ENCODE assay signal across 28 mouse cellular contexts in genomic region chr7:49040163-49040562, GRCm38 (mm10).
DNase-seq lines count a peak whose midpoint lies in the region; ATAC-seq and TF ChIP-seq lines count a peak whose summit lies in the region.
"Had no signal": no experiment of that assay in that cellular context is flagged by ENCODE, and none has a peak within 500 bp of the region (broad histone marks: within the 10 kb centered on the region; RNA-seq: fewer than 3 reads in every experiment).

No protein-coding gene starts in this region.

- TF ChIP-seq CTCF in hindbrain, postnatal 0 days (IDR thresholded peaks at IDR 0.05; ENCODE audit: low read depth): no peak
- TF ChIP-seq CTCF in lung, embryonic 14.5 days (IDR thresholded peaks at IDR 0.05; ENCODE audit: low read depth): no peak
- no peak for TF ChIP-seq CTCF in lung, adult 2 months (IDR thresholded peaks at IDR 0.05; ENCODE audit: insufficient read depth, low read length)
- no peak for TF ChIP-seq CTCF in lung, postnatal 0 days (IDR thresholded peaks at IDR 0.05)

- no peak overlapping the region for H3K4me3 ChIP-seq in hindbrain, embryonic 10.5 days
- no peak overlapping the region for H3K4me3 ChIP-seq in hindbrain, postnatal 0 days (ENCODE audit: low read length)
- no peak overlapping the region for H3K4me3 ChIP-seq in lung, embryonic 14.5 days (ENCODE audit: low read depth, low read length)
- H3K4me3 ChIP-seq in lung, adult 2 months (replicated peaks; ENCODE audit: extremely low read depth, low read depth, low read length): no peak overlapping the region
- no peak overlapping the region for H3K4me3 ChIP-seq in lung, postnatal 0 days (ENCODE audit: low read depth, low read length)
- H3K4me3 ChIP-seq: embryonic facial prominence, embryonic 10.5 days; embryonic facial prominence, embryonic 13.5 days; erythroblast, embryonic 14.5 days; forebrain, embryonic 12.5 days; forebrain, embryonic 15.5 days; heart, embryonic 12.5 days; heart, embryonic 15.5 days; hindbrain, embryonic 15.5 days had no signal

- no peak for DNase-seq in hindbrain, embryonic 10.5 days (ENCODE audit: low spot score)
- DNase-seq in hindbrain, postnatal 0 days (ENCODE audit: low spot score): no peak
- DNase-seq in lung, embryonic 14.5 days: peak; percentile 72
- DNase-seq in lung, adult 2 months: no peak
- DNase-seq in lung, postnatal 0 days (ENCODE audit: low spot score): peak; percentile 81
- DNase-seq in lung, adult 18-20 months: no peak
- peak; percentile 37 for DNase-seq in lung, postnatal 10 days
- no peak for DNase-seq in retina, embryonic 14.5 days (ENCODE audit: low spot score)
- DNase-seq: adrenal gland, adult 8-10 months; adrenal gland, postnatal 25 days; cerebellum, adult 11-12 months; cerebellum, adult 8-10 months; cerebellum, postnatal 10 days; cerebellum, postnatal 36 days; embryo, embryonic 11 days; gastrocnemius, postnatal 25 days; heart, adult 18-20 months; heart, postnatal 10 days; heart, postnatal 36 days had no signal

- WGBS in hindbrain, embryonic 10.5 days: 73% methylated on average over 8 of the region's 8 CpGs
- 51% methylated on average over 8 of the region's 8 CpGs for WGBS in hindbrain, postnatal 0 days
- WGBS in lung, embryonic 14.5 days: 43% methylated on average over 8 of the region's 8 CpGs
- 71% methylated on average over 8 of the region's 8 CpGs for WGBS in lung, adult 2 months
- 60% methylated on average over 8 of the region's 8 CpGs for WGBS in lung, postnatal 0 days

- H3K9me3 ChIP-seq in hindbrain, embryonic 10.5 days: no peaks in the 10 kb centered on the region
- H3K9me3 ChIP-seq in hindbrain, postnatal 0 days (ENCODE audit: low read length): no peaks in the 10 kb centered on the region
- no peaks in the 10 kb centered on the region for H3K9me3 ChIP-seq in lung, embryonic 14.5 days (ENCODE audit: low read depth, low read length)
- H3K9me3 ChIP-seq in lung, postnatal 0 days (ENCODE audit: low read length): no peaks in the 10 kb centered on the region
- H3K9me3 ChIP-seq: embryonic facial prominence, embryonic 10.5 days; embryonic facial prominence, embryonic 13.5 days; forebrain, embryonic 12.5 days; forebrain, embryonic 15.5 days; heart, embryonic 12.5 days; heart, embryonic 15.5 days; hindbrain, embryonic 15.5 days had no signal

- H3K27me3 ChIP-seq in hindbrain, embryonic 10.5 days (ENCODE audit: insufficient read depth, poor library complexity, severe bottlenecking): peaks cover 6% of the 10 kb centered on the region; the same call in 1 of the 2 replicates
- no peaks in the 10 kb centered on the region for H3K27me3 ChIP-seq in hindbrain, postnatal 0 days (ENCODE audit: insufficient read depth, low read length)
- H3K27me3 ChIP-seq in lung, embryonic 14.5 days (ENCODE audit: insufficient read depth, low read length): no peaks in the 10 kb centered on the region
- H3K27me3 ChIP-seq in lung, postnatal 0 days (replicated peaks; ENCODE audit: insufficient read depth, low read length): no peaks in the 10 kb centered on the region
- H3K27me3 ChIP-seq: forebrain, embryonic 15.5 days; heart, embryonic 12.5 days; heart, embryonic 15.5 days; hindbrain, embryonic 15.5 days had no signal

- peaks cover 67% of the 10 kb centered on the region for H3K4me1 ChIP-seq in hindbrain, embryonic 10.5 days (replicated peaks)
- H3K4me1 ChIP-seq in hindbrain, postnatal 0 days (ENCODE audit: insufficient read depth, low read length): peaks cover 7% of the 10 kb centered on the region; the same call in 1 of the 2 replicates
- peaks cover 4% of the 10 kb centered on the region; the same call in 1 of the 2 replicates for H3K4me1 ChIP-seq in lung, embryonic 14.5 days (ENCODE audit: insufficient read depth)
- H3K4me1 ChIP-seq in lung, adult 2 months (ENCODE audit: control insufficient read depth, insufficient read depth, low read length): no peaks in the 10 kb centered on the region
- no peaks in the 10 kb centered on the region for H3K4me1 ChIP-seq in lung, postnatal 0 days (ENCODE audit: insufficient read depth, low read depth, low read length)
- H3K4me1 ChIP-seq: embryonic facial prominence, embryonic 13.5 days; forebrain, embryonic 15.5 days had no signal

- peak; percentile 77 for TF ChIP-seq EP300 in lung, postnatal 0 days (IDR thresholded peaks at IDR 0.05)

- 0 out of 2 replicates have a peak overlapping the region, but pooled peaks have one; percentile 36 for H3K27ac ChIP-seq in hindbrain, embryonic 10.5 days
- H3K27ac ChIP-seq in hindbrain, postnatal 0 days: no peak overlapping the region
- no peak overlapping the region for H3K27ac ChIP-seq in lung, embryonic 14.5 days (ENCODE audit: low read depth)
- no peak overlapping the region for H3K27ac ChIP-seq in lung, postnatal 0 days (ENCODE audit: low read length)
- H3K27ac ChIP-seq: embryonic facial prominence, embryonic 10.5 days; embryonic facial prominence, embryonic 13.5 days; forebrain, embryonic 12.5 days; forebrain, embryonic 15.5 days; heart, embryonic 15.5 days; hindbrain, embryonic 15.5 days had no signal

- no peak overlapping the region for H3K9ac ChIP-seq in hindbrain, postnatal 0 days (replicated peaks; ENCODE audit: low read length)
- no peak overlapping the region for H3K9ac ChIP-seq in lung, embryonic 14.5 days
- no peak overlapping the region for H3K9ac ChIP-seq in lung, postnatal 0 days (replicated peaks; ENCODE audit: low read depth)
- H3K9ac ChIP-seq: embryonic facial prominence, embryonic 13.5 days; forebrain, embryonic 12.5 days; forebrain, embryonic 15.5 days; heart, embryonic 12.5 days; heart, embryonic 15.5 days; hindbrain, embryonic 15.5 days had no signal

- TF ChIP-seq POLR2A in lung, adult 2 months (IDR thresholded peaks at IDR 0.05; ENCODE audit: borderline replicate concordance, extremely low read depth, low read depth, low read length): no peak

- H3K4me2 ChIP-seq in hindbrain, postnatal 0 days (ENCODE audit: low read depth, low read length): no peak overlapping the region
- H3K4me2 ChIP-seq in lung, embryonic 14.5 days: no peak overlapping the region
- no peak overlapping the region for H3K4me2 ChIP-seq in lung, postnatal 0 days (replicated peaks; ENCODE audit: low read depth, low read length)
- H3K4me2 ChIP-seq: embryonic facial prominence, embryonic 13.5 days; forebrain, embryonic 12.5 days; forebrain, embryonic 15.5 days; heart, embryonic 12.5 days; heart, embryonic 15.5 days; hindbrain, embryonic 15.5 days had no signal

- no peaks in the 10 kb centered on the region for H3K36me3 ChIP-seq in hindbrain, embryonic 10.5 days
- H3K36me3 ChIP-seq in hindbrain, postnatal 0 days (ENCODE audit: insufficient read depth, low read length): no peaks in the 10 kb centered on the region
- H3K36me3 ChIP-seq in lung, embryonic 14.5 days (ENCODE audit: insufficient read depth): no peaks in the 10 kb centered on the region
- no peaks in the 10 kb centered on the region for H3K36me3 ChIP-seq in lung, postnatal 0 days (ENCODE audit: insufficient read depth, low read length)
- H3K36me3 ChIP-seq: embryonic facial prominence, embryonic 10.5 days; embryonic facial prominence, embryonic 13.5 days; forebrain, embryonic 12.5 days; forebrain, embryonic 15.5 days; heart, embryonic 12.5 days; heart, embryonic 15.5 days; hindbrain, embryonic 15.5 days had no signal

- ATAC-seq in hindbrain, postnatal 0 days: no peak
- peak; percentile 47; the same call in 1 of the 2 replicates for ATAC-seq in lung, embryonic 14.5 days (ENCODE audit: insufficient read depth)
- peak; percentile 61 for ATAC-seq in lung, postnatal 0 days
- ATAC-seq: activated CD4-positive, CD25-positive, alpha-beta regulatory T cell, adult 4 months; forebrain, embryonic 15.5 days had no signal

Comparison
In these comparisons a context has a peak if more than half of its experiments do, and no peak if none do; other contexts are left out.
1. DNase-seq: peak in lung, embryonic 14.5 days (single experiment), lung, postnatal 0 days (single experiment) and lung, postnatal 10 days (single experiment); none in hindbrain, embryonic 10.5 days (single experiment), hindbrain, postnatal 0 days (single experiment), lung, adult 2 months (single experiment), lung, adult 18-20 months (0 of 2) and retina, embryonic 14.5 days (single experiment).